Mouse (Mus musculus) c-Kit-negative CD71-positive TER-119-positive erythroid progenitor cells, embryonic 14.5 days (primary cell): ENCODE data around the gene Usp22.
A peak's percentile ranks its signal among the peaks of the same experiment; 100 is the strongest.
"Not testable (repeated sequence)": the region's sequence is repeated elsewhere in the genome, so short reads cannot be mapped to it uniquely, and the experiment has no call there.

Source experiments
- DNase-seq: peaks from one replicate; pipeline ENCODE4 v3.0.0-alpha.2; 2013; ENCODE audit warnings: low read depth, low spot score

The Usp22 gene

DNA sequence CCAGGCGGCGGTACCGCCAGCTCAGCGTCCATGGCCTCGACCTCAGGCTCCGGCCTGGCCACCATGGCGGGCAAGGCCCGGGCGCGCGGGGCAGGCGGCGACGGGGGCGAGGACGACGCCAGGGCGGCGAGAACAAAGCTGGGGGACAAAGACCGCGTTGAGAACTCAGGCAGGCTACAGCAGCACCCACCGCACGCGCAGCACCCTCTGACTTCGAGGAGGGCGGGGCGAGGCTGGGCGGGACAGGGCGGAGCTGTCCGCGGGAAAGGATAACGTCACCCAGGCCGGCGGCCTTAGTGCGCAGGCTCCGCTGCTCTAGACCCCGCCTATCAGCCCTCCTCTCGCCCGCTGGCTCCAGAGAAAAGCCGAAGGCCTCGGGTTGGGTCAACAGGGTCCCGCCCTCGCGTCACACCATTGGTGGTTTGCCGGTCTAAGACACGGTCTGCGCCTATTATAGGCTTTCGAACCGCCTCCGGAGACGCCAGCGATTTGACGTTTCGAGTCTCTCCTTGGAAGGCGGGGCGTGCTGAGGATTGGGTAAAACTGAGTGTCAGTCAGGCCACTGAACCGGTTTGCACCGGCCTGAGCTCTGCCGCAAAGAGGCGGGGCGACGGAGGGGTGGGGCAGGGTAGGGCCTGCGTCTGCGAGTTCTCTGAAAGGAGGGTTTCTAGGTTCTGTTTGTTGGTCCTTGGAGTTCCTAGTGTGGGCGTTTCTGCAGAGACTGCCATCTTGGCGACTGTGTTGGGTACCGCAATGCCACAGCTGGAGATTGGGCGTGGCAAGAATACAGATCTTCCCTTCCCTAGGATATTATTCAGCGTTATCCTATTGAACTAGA lies at the start of gene Usp22:
TSS of gene Usp22 (minus strand) at position 235 of the 838 bp plus-strand sequence.
- peak; percentile 99 for DNase-seq

DNA sequence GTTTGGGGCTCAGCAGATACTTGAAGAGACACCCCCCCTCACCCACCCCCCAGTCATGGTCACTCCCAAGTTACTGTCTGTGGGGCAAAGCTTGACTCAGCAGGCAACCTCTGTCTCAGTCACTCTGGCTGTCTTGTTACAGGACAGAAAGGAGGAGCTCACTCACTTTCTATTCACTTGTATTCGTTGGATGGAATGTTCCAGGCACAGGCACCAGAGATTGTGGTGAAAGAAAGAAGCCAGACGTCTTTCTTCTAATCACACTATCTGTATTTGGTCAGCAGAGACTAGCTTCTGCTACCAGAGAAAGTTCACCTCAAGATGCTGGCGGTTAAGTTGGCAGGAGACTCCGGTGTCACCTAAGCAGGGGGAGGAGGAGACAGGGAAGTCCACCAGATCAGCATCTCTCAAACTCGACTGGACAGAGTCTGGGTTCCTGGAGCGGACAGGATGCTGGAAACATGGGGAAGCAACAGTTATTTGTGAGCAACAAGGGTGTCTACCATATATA lies 49.4 kb upstream of the Usp22 start:
- DNase-seq: no peak

DNA sequence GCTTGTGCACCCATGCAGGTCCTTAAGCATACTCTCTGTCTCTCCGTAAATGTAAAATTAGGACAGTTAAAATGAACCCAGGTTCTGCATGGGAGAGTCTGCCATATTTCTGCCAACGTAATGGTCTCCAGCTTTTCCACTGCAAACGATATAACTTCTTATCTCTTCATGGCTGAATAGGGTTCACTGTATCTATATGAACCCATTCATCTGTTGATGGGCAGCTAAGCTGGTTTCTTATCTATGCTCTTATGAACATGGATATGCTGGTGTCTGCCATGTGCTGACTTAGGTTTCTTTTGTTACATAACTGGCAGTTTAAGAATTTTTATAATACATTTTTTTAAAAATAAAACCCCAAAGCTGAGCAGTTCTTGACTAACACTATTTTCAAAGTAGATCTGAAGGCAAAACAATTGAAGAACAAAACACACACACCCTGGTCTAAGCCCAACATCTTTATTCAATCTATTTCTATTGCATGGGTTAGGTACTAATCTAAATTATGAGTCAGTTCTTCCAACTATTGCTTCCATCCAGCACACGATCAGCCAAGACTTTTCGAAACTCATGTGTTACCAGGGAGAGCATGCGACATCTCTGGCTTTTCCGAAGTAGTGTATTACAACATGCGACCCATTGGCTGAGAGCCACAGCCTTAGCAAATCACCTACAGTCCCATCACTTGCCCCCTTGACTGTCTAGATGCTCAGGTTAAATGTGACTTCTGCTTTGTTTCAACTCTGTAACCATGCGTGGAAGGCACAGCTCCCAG lies 48.3 kb upstream of the Usp22 start:
- DNase-seq: no peak

DNA sequence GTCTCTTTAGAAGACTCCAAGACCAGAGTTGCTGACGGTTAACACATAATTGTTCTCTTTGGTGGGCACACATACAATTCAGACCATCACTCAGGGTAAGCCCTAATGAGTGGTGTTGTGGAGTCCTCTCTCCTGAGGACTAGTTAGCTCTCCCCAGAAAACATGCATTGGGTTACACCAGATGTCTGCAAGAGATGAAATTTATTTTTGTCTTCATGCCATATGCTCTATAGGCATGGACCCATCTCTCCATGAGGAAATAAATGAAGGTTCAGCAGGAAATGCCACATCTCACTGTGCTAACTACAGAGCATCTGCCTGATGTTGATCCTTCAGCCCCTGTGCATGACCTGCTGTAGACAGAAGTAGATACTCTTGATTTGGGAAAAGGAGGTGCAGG lies 47.2 kb upstream of the Usp22 start:
- no peak for DNase-seq

DNA sequence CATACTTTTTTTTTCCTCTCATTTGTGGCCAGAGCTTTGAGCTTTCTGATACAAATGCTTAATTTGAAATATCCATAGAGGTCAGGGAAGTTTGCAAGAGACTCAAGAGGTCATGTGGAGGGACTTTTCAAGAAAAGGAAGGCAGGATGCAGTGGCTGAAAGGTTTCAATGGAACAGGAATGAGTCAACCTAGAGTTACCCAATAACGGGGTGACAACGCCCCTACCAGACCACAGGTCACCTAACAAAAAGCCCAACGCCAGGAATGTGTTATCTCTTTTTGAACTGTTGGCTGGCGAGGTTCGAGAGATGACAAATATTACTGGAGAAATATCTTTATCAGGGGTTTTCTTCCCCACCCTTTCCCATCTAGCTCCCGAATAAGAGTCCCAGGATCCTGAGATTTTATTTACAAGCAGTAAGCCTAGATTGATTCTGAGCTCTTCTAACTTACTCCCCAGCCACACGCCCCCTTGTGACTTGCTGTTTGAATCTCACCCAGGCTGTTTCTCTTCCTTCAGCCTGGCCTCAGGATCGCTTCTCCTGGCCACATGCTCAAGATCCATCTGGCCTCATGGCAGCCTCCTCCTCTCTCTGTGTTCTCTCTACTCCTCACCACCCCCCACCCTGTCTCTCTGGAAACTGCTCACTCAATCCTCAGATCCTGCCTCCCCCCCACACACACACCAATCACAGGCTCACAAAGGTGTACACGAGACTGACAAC lies 45.5 kb upstream of the Usp22 start:
- DNase-seq: no peak

DNA sequence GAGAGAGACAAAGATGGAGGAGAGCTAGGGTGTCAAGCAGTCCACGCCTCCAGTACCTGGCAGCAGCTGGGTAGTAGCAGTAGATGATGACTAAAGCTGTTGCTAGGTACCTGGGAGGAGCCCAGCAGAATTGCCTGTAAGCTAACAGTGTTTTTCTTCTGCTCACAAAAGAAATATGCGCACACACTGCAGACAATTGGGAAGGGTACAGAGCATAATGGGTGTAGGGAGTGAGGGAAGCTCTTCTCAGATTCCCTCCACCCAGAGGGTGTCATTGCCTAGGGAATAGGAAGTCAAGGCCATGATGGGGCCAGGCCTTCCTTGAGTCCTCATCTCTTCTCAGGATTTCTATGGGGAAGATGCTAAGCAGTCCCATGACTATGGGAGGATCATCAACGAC lies 41.1 kb upstream of the Usp22 start:
- DNase-seq: no peak

DNA sequence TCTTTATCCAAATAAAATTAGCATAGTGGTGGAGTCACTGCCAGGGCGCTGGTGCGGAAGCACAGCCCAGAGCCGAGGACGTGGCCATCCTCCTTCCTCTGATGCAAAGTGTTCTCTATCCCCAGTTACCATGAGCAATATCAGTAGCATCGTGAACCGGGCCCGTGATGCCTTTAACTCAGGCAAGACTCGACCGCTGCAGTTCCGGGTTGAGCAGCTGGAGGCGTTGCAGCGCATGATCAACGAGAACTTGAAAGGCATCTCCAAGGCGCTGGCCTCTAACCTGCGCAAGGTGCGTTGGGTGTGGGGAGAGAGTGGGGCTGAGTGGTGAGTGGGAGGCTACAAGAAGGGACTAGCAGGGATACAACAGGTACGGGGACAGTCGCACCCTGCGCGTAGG lies 37.2 kb upstream of the Usp22 start:
- no peak for DNase-seq

DNA sequence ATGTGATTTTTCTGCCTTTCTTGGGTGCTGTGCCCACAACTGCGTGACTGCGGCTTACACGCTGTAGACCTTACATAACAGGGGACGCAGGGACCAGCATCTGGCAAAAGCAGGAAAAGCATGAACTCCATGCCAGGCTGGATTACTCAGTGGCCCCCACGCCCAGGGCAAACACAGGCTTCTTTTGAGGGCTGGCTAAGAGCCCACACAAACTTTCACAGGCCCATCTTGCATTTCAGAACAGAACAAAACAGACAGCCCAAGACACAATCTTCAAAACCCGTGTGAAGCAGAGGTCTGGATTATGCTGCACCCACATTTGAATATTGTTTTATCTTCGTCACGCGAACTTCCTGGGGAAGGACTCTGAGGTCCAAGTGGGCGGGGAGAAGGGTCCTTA lies 33.5 kb upstream of the Usp22 start:
- DNase-seq: no peak

DNA sequence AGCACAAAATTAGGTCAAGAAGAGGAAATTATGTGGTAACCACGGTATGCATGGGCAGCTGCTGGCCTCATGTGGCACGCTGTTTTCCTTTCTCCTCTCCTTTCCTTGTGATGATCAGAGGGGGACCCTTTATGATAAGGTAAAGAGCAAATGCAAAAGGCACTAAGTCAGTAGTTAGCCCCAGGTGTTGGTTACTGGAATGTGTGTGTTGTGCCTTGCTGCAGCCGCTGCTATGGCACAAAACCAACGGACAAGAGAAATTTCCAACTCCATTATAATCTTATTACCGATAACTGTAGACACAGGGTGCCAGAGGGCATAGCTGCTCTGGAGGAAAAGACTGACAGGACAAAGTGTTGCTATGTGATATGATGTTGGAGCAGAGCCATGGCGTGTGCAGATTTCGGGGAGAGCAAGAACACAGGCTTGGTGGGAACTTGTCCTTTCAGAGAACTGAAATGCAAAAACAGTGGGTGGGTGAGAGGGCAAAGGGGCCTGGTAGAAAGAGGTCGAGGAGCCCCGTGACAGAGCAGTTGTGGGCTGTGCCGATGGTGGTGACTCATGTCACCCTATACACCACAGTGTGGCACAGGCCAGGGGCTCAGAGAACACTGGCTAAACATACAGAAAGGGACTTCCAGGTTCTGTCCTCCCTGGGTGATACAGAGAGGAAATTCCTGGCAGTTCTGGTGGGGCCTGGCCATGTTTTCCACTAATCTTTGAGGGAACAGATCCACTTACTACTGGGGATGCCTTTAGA lies 32.8 kb upstream of the Usp22 start, which contains the start of gene Aldh3a1:
TSS of gene Aldh3a1 (plus strand) at position 51 of the 760 bp plus-strand sequence.
- no peak for DNase-seq

DNA sequence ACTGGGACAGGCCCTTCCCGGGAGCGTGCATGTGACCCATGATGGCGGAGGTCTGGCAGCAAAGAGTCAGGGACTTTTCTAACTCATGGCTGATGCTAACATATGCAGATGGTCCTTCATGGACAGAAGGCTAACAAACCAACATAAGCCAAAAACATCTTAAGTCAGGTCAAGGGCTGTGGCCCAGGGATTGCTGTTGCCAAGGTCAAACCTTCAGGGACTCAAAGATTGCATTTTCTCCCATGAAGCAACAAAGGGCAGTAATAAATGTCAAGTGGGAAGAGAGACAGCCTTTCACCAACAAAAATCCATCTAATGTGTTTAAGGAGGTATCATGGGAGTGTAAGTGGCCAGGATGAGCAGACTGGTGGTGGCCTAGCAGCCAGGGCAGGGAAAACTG lies 31.3 kb upstream of the Usp22 start:
- no peak for DNase-seq

DNA sequence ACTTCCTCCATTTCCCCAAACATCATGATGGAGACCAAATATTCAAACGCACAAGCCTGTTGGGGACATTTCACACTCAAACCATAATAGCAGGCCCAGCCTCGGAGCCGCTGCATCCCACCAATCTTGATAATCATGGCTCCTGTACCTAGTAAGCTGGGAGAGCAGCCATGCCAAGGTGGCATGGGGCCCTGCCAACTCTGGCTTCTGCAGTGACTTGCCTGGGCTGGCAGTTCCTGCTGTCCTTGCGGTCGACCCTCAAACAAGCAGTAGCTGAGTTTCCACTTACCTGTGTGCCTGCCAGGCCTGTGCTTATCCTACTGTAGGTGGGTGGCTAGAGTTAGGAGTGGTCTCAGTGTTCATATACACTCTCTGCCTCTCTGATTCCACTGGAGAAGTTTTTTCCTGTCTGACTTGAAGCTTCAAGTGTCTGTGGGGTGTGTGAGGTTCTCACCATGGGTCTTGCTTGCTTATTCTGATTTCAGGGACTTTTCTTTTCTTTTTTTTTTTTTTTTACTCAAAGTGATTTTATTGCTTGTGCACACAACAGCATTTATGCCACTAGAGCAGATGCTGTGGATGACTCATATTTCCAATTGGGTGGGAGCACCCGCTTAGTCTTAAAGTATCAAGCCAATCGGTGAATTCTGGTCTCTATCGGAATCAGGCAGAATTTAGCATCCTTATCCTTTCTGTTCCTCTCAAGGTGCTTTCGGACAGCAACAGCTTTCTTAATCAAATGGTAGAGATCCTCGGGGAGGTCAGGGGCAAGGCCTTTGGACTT lies 30.5 kb upstream of the Usp22 start:
- DNase-seq: no peak

DNA sequence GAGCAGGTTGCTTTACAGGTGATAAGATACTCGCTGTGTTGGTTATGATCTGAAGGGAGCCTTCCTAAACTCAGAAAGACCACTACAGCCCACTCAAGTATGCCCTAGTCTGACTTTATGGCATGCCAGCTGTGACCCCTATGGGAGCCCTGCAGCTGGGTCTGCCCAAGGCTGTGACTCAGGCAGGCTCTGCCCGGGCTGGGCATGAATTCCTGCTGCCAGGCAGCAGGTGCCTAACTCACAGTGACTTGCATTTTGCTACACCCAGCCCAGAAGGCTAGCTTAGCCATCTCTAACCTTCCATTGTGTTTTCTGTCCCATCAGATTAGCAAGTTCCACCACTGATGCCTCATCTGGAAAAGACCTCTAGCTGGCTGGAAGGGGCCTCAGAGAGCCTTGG lies 28.0 kb upstream of the Usp22 start:
- no peak for DNase-seq

DNA sequence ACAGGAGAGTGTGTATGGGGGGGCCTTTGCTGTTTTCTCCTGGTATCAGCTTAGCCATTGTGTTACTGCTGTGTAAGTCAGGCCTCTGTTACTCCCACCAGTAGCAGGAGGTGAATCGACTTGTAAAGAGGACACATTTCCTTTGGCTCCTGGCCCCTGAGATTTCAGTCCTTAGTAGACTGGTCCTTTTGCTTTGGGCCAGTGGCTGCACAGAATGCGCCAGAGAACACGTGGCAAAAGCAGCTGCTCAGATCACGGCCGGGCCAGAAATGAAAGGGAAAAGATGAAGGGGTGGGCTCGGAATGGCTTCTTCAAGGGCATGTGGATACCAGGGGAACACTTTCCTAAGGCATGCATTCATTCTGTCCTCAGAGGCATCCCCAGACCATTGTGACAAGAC lies 27.3 kb upstream of the Usp22 start:
- no peak for DNase-seq

DNA sequence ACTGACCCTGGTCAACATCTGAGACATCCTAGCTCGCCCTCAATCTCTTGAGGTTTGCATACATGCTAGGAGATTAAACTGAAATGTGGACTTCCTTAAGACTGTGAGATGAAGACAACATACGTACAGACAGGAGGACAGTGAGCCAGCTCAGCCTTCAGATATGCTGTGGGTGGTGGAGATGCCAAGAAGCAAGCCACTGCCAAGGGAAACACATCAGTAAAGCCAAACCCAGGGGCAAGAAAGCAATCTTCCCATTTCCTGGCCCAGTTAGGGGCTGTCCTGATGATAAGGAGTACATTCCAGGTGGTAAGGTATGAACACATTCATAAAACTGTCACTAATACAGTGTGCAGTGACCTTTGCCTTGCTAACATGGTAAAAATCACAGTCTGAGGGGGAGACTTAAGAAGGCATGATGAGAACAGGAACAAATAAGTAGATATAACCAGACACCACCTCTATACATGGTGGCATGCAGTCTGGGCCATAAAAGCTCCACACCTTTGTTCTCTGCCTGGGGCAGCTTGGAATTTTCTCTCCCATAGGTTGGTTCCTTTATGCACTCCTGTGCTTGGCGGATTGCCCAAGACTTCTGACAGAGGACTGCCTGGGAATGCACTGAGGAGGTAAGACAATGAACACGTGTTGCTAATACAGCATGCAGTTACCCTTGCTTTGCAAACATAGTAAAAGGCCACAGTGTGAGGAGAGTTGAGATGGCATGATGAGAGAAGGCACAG lies 24.9 kb upstream of the Usp22 start:
- DNase-seq: no peak

DNA sequence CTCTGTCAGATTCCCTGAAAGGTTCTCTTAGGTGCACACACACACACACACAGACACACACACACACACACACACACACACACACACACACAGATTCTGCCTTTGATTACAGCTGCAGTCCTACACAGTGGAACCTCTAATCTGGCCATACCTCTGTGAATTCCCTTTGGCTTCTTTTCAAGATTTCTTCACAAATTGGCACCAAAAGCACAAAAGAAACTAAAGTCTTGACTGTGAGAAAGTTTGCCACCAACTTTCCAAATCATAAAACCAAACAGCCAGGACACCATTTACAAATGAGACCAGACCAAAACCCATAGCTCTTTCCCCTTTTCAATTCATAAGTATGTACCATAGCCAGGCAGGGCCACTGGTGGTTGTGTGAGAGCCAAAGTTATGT lies 23.1 kb upstream of the Usp22 start:
- DNase-seq: no peak

DNA sequence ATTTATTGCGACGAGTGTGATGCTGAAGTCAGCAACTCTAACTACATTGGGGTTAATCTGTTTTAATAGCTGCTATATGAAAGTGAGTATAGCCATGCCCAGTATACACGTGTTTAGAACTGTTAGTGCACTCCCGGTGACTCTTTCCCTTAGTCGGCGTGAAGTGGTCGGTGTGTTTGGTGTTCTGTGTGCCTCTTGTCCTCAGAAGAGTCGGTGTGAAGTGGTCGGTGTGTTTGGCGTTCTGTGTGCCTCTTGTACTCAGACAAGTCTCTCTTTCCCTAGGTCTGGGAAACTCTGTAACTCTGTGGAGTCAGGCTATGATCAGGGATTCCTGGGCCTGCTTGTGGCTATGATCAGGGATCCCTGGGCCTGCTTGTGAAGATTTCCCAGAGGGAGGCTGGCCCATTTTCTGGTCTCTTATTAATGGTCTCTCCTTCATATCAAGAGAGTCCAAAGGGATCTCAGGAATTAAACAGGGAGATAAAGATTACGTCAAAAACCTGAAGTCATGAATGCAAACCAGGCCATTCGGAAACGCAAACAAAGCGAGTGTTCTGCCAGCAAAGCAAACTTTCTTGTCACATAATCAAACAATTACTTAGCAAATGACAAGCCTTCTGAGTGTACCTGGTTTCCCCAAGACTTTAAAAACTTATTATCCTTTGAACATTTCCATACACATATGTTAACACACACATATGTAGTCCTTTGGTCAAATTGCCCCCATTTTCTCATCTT lies 21.9 kb upstream of the Usp22 start:
- DNase-seq: no peak

DNA sequence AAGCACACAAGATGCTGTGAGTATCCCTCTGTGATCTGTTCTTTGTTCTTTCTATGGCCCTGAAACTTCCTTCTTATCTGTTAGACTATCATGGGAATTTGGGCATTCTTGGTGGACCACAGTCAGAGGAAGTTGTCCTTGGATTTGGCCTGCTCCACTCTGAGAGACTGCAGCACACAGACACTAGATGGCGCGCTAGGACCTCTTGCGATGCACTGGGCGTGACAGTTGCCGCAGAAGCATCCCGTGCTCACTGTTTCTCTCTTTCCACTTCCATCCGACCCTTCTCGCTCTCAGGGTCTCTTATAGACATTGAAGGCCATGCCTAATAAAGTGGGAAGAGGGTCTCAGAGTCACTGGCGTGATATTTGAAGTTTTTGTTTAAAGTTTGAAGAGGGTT lies 18.5 kb upstream of the Usp22 start:
- DNase-seq: peak; percentile 34

DNA sequence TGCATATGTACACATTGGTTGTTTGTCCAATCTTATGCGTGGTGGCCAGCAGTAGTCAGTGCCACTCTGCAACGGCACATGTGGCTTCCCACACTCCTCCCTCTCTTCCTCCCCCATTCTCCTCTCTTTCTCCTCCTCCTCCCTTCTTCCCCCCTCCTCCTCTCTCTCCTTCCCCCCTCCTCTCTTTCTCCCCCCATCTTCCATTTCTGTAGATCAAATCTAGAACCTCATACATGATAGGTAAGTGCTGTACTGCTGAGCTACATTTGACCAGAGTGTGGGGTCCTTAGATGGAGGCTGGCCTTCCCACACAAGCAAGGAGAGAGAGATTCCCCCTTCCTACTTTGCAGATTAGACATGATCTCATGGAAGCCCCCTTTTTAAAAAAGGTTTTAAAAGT lies 17.9 kb upstream of the Usp22 start:
- DNase-seq: no peak

DNA sequence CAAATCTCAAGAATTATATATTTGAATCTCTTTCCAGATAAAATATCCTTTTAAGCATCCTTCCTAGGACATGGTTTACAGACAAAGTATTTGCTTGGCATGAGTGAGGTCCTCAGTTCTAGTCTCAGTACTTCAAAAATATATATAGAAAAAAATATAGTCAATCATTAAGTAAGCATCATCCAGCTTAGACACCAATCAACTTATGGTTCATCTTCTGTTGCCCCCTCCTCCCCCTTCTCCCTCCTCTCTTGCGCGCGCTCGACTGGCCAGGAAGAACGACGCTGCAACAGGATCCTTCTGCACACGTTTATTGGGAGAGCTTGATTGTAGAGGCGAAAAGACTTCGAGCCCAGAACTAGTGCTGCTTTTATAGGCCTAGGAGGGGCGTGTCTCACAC lies 17.3 kb upstream of the Usp22 start:
- DNase-seq: not testable (repeated sequence)
